Comparison of ENCODE assay signal across 16 mouse cellular contexts in genomic region chr7:57482896-57483295, GRCm38 (mm10). TPM values are rescaled to one million over a fixed set of nuclear protein-coding genes. Genes with fewer than 3 reads are reported as not detected.
DNase-seq lines count a peak whose midpoint lies in the region; TF ChIP-seq lines count a peak whose summit lies in the region.
"Had no signal": no experiment of that assay in that cellular context is flagged by ENCODE, and none has a peak within 500 bp of the region (broad histone marks: within the 10 kb centered on the region; RNA-seq: fewer than 3 reads in every experiment).

No protein-coding gene starts in this region.

- no peak overlapping the region for H3K9ac ChIP-seq in CH12.LX (ENCODE audit: insufficient read depth, low read depth)
- H3K9ac ChIP-seq: kidney, embryonic 15.5 days; stomach, embryonic 15.5 days had no signal

- H3K4me2 ChIP-seq in CH12.LX (ENCODE audit: insufficient read depth, low read depth, poor library complexity, severe bottlenecking): no peak overlapping the region
- H3K4me2 ChIP-seq: kidney, embryonic 15.5 days; stomach, embryonic 15.5 days had no signal

- no peak for TF ChIP-seq EP300 in CH12.LX (IDR thresholded peaks at IDR 0.05; ENCODE audit: low read length)

- no peaks in the 10 kb centered on the region for H3K36me3 ChIP-seq in CH12.LX (replicated peaks in 1 of 2; ENCODE audit: control insufficient read depth in 1 of 2, insufficient read depth in 1 of 2, low read length in 1 of 2)
- H3K36me3 ChIP-seq: kidney, embryonic 15.5 days; stomach, embryonic 15.5 days had no signal

- DNase-seq in embryo, embryonic 11 days: peak; percentile 39
- DNase-seq in embryo, embryonic 10 days (ENCODE audit: low spot score): no peak
- DNase-seq in layer of hippocampus, adult 2 months (ENCODE audit: low spot score in 2 of 2): no peak
- no peak for DNase-seq in layer of hippocampus, adult 8-10 months (ENCODE audit: low spot score in 2 of 2)
- DNase-seq in CH12.LX (ENCODE audit: extremely low read depth): no peak
- peak; percentile 14 for DNase-seq in embryo, embryonic 11.5 days (ENCODE audit: low read depth, low spot score)
- DNase-seq in thymus, postnatal 36 days: no peak
- no peak for DNase-seq in right cerebral cortex, postnatal 25 days
- DNase-seq: B cell, adult 2 months; heart, postnatal 14 days; lung, adult 18-20 months had no signal

- H3K27me3 ChIP-seq in CH12.LX (replicated peaks): no peaks in the 10 kb centered on the region
- H3K27me3 ChIP-seq: kidney, embryonic 15.5 days; stomach, embryonic 15.5 days had no signal

- peak; percentile 21 for TF ChIP-seq RAD21 in CH12.LX (IDR thresholded peaks at IDR 0.05; ENCODE audit: low read depth, low read length)

- in situ Hi-C loops in CH12.LX (cut with MboI; ENCODE audit: low pct_ligation_motif_present, low pct_unique_long_range_greater_than_20kb, low sequenced_read_pairs): no loop called here

- H3K4me3 ChIP-seq in layer of hippocampus, adult 2 months: no peak overlapping the region
- no peak overlapping the region for H3K4me3 ChIP-seq in CH12.LX (replicated peaks in 1 of 3; ENCODE audit: low read depth in 2 of 3, low read length in 2 of 3, poor library complexity in 1 of 3)
- H3K4me3 ChIP-seq: erythroblast, embryonic 14.5 days; kidney, embryonic 15.5 days; stomach, embryonic 15.5 days had no signal

- dilution Hi-C loops in CH12.LX (cut with MboI; ENCODE audit: extremely low pct_ligation_motif_present, extremely low pct_unique_long_range_greater_than_20kb, low sequenced_read_pairs): no loop called here

- peaks cover 34% of the 10 kb centered on the region for H3K9me3 ChIP-seq in CH12.LX (replicated peaks; ENCODE audit: low read length)
- H3K9me3 ChIP-seq: kidney, embryonic 15.5 days; stomach, embryonic 15.5 days had no signal

- no peaks in the 10 kb centered on the region for H3K4me1 ChIP-seq in CH12.LX (ENCODE audit: control insufficient read depth in 1 of 2, insufficient read depth in 2 of 2)
- H3K4me1 ChIP-seq: kidney, embryonic 15.5 days; stomach, embryonic 15.5 days had no signal

- no peak for TF ChIP-seq POLR2A in CH12.LX (IDR thresholded peaks at IDR 0.05; ENCODE audit: low read depth, low read length)

- no peak overlapping the region for H3K27ac ChIP-seq in layer of hippocampus, adult 2 months
- H3K27ac ChIP-seq in CH12.LX (ENCODE audit: insufficient read depth, low read depth): no peak overlapping the region
- H3K27ac ChIP-seq: kidney, embryonic 15.5 days; stomach, embryonic 15.5 days had no signal

- TF ChIP-seq CTCF in layer of hippocampus, adult 2 months (conservative IDR thresholded peaks at IDR 0.05): peak; percentile 74
- peak in 1 of 2 experiments; percentile 26; a peak in 2 of 4 replicates for TF ChIP-seq CTCF in CH12.LX (conservative IDR thresholded peaks at IDR 0.05 in 1 of 2, IDR thresholded peaks at IDR 0.05 in 1 of 2; ENCODE audit: low read depth in 2 of 2, low read length in 2 of 2)

- no peaks in the 10 kb centered on the region for H3K79me2 ChIP-seq in CH12.LX (replicated peaks; ENCODE audit: control insufficient read depth, extremely low read depth, insufficient read depth, poor library complexity, severe bottlenecking)

TF ChIP-seq in CH12.LX, 34 proteins besides CTCF, POLR2A, EP300 and RAD21:
- TF ChIP-seq MAFK (IDR thresholded peaks at IDR 0.05; ENCODE audit: insufficient replicate concordance, low read length) (no peak), MYC (IDR thresholded peaks at IDR 0.05; ENCODE audit: low read depth, low read length) (no peak), SIN3A (IDR thresholded peaks at IDR 0.05; ENCODE audit: low read length) (no peak), IRF4 (IDR thresholded peaks at IDR 0.05; ENCODE audit: low read depth, low read length) (no peak)

RNA-seq across cellular contexts. Expression of gene Gabra5, which starts 27.0 kb away (rescaled TPM):
- 100 to 1,000 TPM; 172 to 194 TPM for total RNA-seq in layer of hippocampus, adult 2 months (2021)
- total RNA-seq in layer of hippocampus, adult 8-10 months (2022): 100 to 1,000 TPM; 136 to 169 (median 157) TPM
- total RNA-seq in CH12.LX (2012; rRNA removed): not detected in 2 replicates
- not detected in 2 replicates for total RNA-seq in CH12.LX (2014; rRNA removed)
- polyA plus RNA-seq in CH12.LX (2012; ENCODE audit: insufficient read length, low read depth): not detected in 2 replicates
- total RNA-seq: gastrocnemius, postnatal 4 days; heart, postnatal 14 days; monocyte, adult 5-6 weeks had no signal
- polyA plus RNA-seq: erythroblast, embryonic 14.5 days had no signal

Comparison
In these comparisons a context has a peak if more than half of its experiments do, and no peak if none do; other contexts are left out.
1. DNase-seq: peak in embryo, embryonic 11 days (single experiment) and embryo, embryonic 11.5 days (single experiment); none in embryo, embryonic 10 days (single experiment), layer of hippocampus, adult 2 months (0 of 2), layer of hippocampus, adult 8-10 months (0 of 2), CH12.LX (single experiment), thymus, postnatal 36 days (0 of 2) and right cerebral cortex, postnatal 25 days (single experiment).
2. RNA of gene Gabra5, which starts 27.0 kb away (total RNA-seq): 172 to 194 TPM in layer of hippocampus, adult 2 months and 136 to 169 TPM in layer of hippocampus, adult 8-10 months; not detected in CH12.LX; every median in the first group is over 100 times any median in the second.